Mouse (Mus musculus): Measurements from ENCODE around the gene Lhpp. TPM values are rescaled to one million over a fixed set of nuclear protein-coding genes. Genes with fewer than 3 reads are reported as not detected.
A peak's percentile ranks its signal among the peaks of the same experiment; 100 is the strongest.

Lhpp gene
- polyA plus RNA-seq, 1 experiment from 2014 or later, result 35.9 TPM

DNA sequence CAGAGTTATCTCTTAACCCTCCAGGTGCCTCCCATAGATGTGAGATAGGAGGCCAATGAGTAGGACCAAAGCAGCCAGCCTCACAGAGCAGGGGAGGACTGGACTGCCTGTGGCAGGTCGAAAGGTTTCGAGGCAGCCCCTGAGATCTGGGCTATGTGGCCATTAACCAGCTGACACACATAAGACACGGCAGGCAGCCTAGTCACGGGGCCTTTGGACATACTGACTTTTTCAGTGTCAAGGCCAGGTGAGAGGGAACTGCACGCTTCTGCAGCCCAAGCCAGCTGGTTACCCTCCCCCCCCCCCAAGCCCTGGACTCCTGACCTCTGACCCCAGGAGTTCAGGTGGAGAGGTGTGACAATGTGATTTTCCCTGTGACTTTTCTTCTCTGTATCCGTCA, 54.4 kb downstream of the Lhpp start:
- Histone ChIP-seq H3K27ac (replicated peaks; ENCODE audit: low read depth, low read length) (no peak overlapping the region), H3K9me3 (ENCODE audit: control insufficient read depth, low read length) (no peaks in the 10 kb centered on the region), H3K4me1 (ENCODE audit: control insufficient read depth, insufficient read depth, low read length) (0 out of 2 replicates have a peak, but pooled peaks cover 3% of the 10 kb centered on the region), H3K4me3 (replicated peaks; ENCODE audit: low read depth, low read length) (no peak overlapping the region), H3K27me3 (ENCODE audit: control insufficient read depth, insufficient read depth, low read length) (no peaks in the 10 kb centered on the region), H3K36me3 (ENCODE audit: control insufficient read depth, insufficient read depth, low read length) (no peaks in the 10 kb centered on the region), H3K4me2 (ENCODE audit: low read length) (no peak overlapping the region), H3K9ac (replicated peaks; ENCODE audit: low read length) (no peak overlapping the region)
- ATAC-seq (ENCODE audit: low FRiP score, low TSS enrichment) (no peak), DNase-seq (no peak)
- WGBS, result 75% methylated on average over 6 of the region's 6 CpGs

DNA sequence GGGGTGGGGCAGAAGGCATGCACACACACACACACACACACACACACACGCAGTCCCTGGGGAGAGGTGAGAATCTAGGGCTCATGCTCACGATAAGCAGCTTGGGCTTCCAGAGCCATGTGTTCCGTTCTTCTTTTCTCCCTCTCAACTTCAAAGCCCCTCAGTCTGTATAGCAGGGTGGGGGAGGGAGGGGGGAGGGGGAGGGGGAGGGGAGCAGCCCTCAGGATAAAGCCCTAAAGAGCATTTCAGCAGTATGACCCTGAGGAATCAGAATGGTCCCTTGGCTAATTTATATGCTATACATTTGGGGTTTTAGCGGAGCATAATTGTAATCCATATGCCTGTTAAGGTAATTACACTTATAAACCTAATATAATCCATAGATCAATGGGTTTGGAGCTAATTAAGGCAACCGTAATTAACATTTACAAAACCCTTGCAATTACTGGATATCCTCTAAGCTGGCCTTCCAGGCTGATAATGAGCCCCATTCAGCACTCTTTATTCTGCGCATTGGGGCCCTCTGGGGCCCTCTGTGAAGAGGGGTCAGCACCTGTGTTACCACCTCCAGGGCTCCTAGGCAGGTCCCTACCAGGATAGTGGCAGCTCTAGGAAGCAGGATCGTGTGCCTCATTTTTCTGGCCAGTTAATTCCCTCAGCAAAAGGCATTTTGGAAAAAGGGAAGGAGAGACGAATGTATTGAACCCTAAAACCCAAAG, 55.4 kb downstream of the Lhpp start:
- H3K9me3 ChIP-seq (ENCODE audit: control insufficient read depth, low read length), result no peaks in the 10 kb centered on the region
- no peak overlapping the region for H3K27ac ChIP-seq (replicated peaks; ENCODE audit: low read depth, low read length)
- H3K9ac ChIP-seq (replicated peaks; ENCODE audit: low read length), result no peak overlapping the region
- no peak overlapping the region for H3K4me2 ChIP-seq (ENCODE audit: low read length)
- no peaks in the 10 kb centered on the region for H3K36me3 ChIP-seq (ENCODE audit: control insufficient read depth, insufficient read depth, low read length)
- 0 out of 2 replicates have a peak, but pooled peaks cover 3% of the 10 kb centered on the region for H3K4me1 ChIP-seq (ENCODE audit: control insufficient read depth, insufficient read depth, low read length)
- ATAC-seq (ENCODE audit: low FRiP score, low TSS enrichment) (no peak), DNase-seq (peak; percentile 46)
- 33% methylated on average over 8 of the region's 8 CpGs for WGBS
- no peak overlapping the region for H3K4me3 ChIP-seq (replicated peaks; ENCODE audit: low read depth, low read length)
- H3K27me3 ChIP-seq (ENCODE audit: control insufficient read depth, insufficient read depth, low read length), result no peaks in the 10 kb centered on the region

DNA sequence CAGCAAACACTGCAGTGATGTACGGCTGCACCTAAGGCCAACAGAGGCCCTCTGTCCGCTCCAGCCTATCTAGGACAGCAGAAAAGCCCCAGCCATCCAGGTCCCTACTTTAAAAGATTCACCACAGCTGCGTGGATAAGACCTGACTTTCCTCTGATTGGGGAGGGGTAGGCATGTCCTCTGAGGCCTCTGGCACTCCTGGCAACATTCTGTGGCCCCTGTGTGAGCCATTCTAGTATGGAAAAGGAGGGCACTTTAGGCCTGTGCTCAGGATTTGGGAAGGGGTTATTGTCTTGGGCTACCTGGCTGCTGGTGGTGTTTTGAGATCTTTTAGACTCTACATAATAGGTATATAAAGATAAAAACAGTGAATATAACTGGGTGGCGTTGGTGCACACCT, 56.1 kb downstream of the Lhpp start:
- Histone ChIP-seq H3K36me3 (ENCODE audit: control insufficient read depth, insufficient read depth, low read length) (no peaks in the 10 kb centered on the region), H3K4me2 (ENCODE audit: low read length) (no peak overlapping the region), H3K9me3 (ENCODE audit: control insufficient read depth, low read length) (no peaks in the 10 kb centered on the region), H3K27me3 (ENCODE audit: control insufficient read depth, insufficient read depth, low read length) (no peaks in the 10 kb centered on the region), H3K4me1 (ENCODE audit: control insufficient read depth, insufficient read depth, low read length) (0 out of 2 replicates have a peak, but pooled peaks cover 3% of the 10 kb centered on the region), H3K4me3 (replicated peaks; ENCODE audit: low read depth, low read length) (no peak overlapping the region), H3K9ac (replicated peaks; ENCODE audit: low read length) (no peak overlapping the region), H3K27ac (replicated peaks; ENCODE audit: low read depth, low read length) (no peak overlapping the region)
- no peak for DNase-seq
- 79% methylated on average over 4 of the region's 4 CpGs for WGBS
- ATAC-seq (ENCODE audit: low FRiP score, low TSS enrichment), result no peak

DNA sequence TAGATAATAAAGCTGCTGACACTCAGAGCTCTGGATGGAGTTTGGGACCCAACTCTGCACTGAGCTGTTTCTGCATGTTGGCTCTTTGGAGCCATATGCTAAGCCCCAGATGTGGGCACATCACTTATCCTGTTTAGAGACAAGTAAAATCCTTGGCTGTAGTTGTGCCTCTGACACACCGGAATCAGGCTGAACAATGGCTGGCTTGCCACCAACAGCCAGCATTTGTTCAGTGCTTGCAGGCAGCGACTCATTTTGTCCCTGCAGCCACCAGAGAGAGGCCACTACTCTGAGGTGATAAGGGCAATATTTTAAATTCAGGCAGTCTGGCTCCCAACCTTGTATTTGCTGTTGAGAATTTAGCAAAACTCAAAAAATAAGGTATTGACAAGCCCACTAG, 58.2 kb downstream of the Lhpp start:
- H3K27ac ChIP-seq (replicated peaks; ENCODE audit: low read depth, low read length), result no peak overlapping the region
- WGBS, result 71% methylated on average over 2 of the region's 2 CpGs

DNA sequence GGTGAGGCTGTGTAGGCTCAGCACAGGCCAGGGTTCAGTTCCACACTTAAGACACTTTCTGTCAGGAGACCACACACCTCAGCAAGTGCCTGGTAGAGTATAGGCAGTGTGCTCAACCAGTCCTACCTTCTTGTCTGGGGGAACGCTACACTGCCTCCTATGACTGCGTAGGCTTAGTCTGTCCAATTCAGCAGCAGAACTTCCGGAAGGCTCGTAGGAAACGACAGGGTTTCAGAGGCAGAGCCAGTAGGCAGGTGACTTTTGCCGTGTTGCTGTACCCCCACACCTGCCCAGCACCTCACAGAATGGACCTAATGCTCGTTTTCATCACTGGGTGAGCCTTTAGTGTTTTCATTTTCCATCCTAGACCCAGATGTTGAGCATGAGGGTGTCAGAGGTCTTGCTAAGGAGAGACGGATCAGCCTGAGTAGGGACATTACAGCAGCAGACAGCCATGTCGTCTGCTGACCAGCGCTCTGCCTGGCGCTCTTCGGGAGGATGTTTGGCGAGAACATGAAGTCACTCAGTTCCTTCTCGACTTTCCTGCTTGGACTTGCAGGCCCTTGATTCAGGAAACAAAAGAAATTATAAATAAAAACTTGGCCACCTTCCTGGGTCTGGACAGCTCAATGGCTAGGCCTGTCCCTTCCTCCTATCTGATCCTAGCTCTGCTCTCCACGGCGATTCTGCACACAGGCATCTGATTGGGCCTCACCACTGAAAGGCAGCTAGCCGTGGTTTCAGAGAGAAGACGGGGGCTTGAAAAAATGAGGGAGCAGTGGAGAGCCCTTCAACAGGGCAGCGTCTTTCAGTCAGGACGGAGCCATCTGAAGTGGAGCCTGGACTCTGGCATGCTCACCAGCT, 59.8 kb downstream of the Lhpp start:
- H3K9ac ChIP-seq (replicated peaks; ENCODE audit: low read length), result no peak overlapping the region
- H3K9me3 ChIP-seq (ENCODE audit: control insufficient read depth, low read length), result no peaks in the 10 kb centered on the region
- H3K27me3 ChIP-seq (ENCODE audit: control insufficient read depth, insufficient read depth, low read length), result no peaks in the 10 kb centered on the region
- H3K4me3 ChIP-seq (replicated peaks; ENCODE audit: low read depth, low read length), result no peak overlapping the region
- 87% methylated on average over 20 of the region's 20 CpGs for WGBS
- no peaks in the 10 kb centered on the region for H3K36me3 ChIP-seq (ENCODE audit: control insufficient read depth, insufficient read depth, low read length)
- ATAC-seq (ENCODE audit: low FRiP score, low TSS enrichment) (no peak), DNase-seq (no peak)
- 0 out of 2 replicates have a peak, but pooled peaks cover 3% of the 10 kb centered on the region for H3K4me1 ChIP-seq (ENCODE audit: control insufficient read depth, insufficient read depth, low read length)
- no peak overlapping the region for H3K4me2 ChIP-seq (ENCODE audit: low read length)
- H3K27ac ChIP-seq (replicated peaks; ENCODE audit: low read depth, low read length), result no peak overlapping the region

More for the DNA sequence above, 58.2 kb downstream of the Lhpp start:
- Histone ChIP-seq H3K27me3 (ENCODE audit: control insufficient read depth, insufficient read depth, low read length) (no peaks in the 10 kb centered on the region), H3K9me3 (ENCODE audit: control insufficient read depth, low read length) (no peaks in the 10 kb centered on the region), H3K4me1 (ENCODE audit: control insufficient read depth, insufficient read depth, low read length) (0 out of 2 replicates have a peak, but pooled peaks cover 3% of the 10 kb centered on the region), H3K36me3 (ENCODE audit: control insufficient read depth, insufficient read depth, low read length) (no peaks in the 10 kb centered on the region), H3K9ac (replicated peaks; ENCODE audit: low read length) (no peak overlapping the region), H3K4me2 (ENCODE audit: low read length) (no peak overlapping the region), H3K4me3 (replicated peaks; ENCODE audit: low read depth, low read length) (no peak overlapping the region)
- peak; percentile 14 for DNase-seq
- ATAC-seq (ENCODE audit: low FRiP score, low TSS enrichment), result no peak

DNA sequence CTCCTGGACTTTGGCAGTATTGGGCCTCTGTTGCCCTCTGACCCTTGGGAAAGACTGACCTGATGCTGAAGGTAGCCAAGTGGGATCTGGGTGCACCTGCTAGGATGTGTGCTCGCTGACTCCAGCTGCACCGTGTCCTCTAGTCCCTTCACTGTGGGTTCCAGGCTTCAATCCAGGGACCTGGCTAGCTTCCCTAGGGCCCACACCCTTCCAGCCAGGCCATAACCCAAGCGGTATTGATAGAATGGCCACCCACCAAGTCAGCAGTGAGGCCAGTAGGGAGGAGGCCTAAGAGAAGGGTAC, 60.4 kb downstream of the Lhpp start:
- H3K4me2 ChIP-seq (ENCODE audit: low read length), result no peak overlapping the region
- no peaks in the 10 kb centered on the region for H3K9me3 ChIP-seq (ENCODE audit: control insufficient read depth, low read length)
- no peak for DNase-seq
- no peaks in the 10 kb centered on the region for H3K27me3 ChIP-seq (ENCODE audit: control insufficient read depth, insufficient read depth, low read length)
- H3K4me3 ChIP-seq (replicated peaks; ENCODE audit: low read depth, low read length), result no peak overlapping the region
- no peak overlapping the region for H3K9ac ChIP-seq (replicated peaks; ENCODE audit: low read length)
- 92% methylated on average over 3 of the region's 3 CpGs for WGBS
- H3K27ac ChIP-seq (replicated peaks; ENCODE audit: low read depth, low read length), result no peak overlapping the region
- ATAC-seq (ENCODE audit: low FRiP score, low TSS enrichment), result no peak
- no peaks in the 10 kb centered on the region for H3K4me1 ChIP-seq (ENCODE audit: control insufficient read depth, insufficient read depth, low read length)
- H3K36me3 ChIP-seq (ENCODE audit: control insufficient read depth, insufficient read depth, low read length), result no peaks in the 10 kb centered on the region

DNA sequence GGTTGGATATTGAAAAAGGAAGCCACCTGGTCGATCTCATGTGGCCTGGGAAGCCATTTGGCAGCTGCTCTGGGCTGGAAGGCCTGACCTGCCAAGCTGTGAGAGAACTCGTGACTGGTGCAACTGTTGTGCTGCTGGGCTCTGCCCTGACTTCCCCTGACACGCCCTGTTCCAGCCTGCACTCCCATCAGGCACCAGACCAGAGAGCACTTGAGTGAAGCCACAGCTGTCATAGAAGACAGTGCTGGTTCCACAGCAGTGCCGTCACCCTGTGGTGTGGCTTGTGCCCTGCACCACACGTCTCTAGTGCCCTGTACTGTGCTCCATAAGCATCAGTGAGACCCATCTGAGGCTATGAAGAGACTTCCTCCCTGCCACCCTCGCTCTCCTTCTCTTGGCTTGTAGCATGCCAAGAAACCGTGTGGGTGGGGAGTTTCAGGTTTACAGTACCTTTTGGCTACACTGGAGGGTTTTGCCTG, 62.1 kb downstream of the Lhpp start:
- H3K9ac ChIP-seq (replicated peaks; ENCODE audit: low read length), result no peak overlapping the region
- 84% methylated on average over 7 of the region's 7 CpGs for WGBS
- H3K36me3 ChIP-seq (ENCODE audit: control insufficient read depth, insufficient read depth, low read length), result no peaks in the 10 kb centered on the region
- DNase-seq (no peak), ATAC-seq (ENCODE audit: low FRiP score, low TSS enrichment) (no peak)
- H3K4me1 ChIP-seq (ENCODE audit: control insufficient read depth, insufficient read depth, low read length), result no peaks in the 10 kb centered on the region
- no peak overlapping the region for H3K4me3 ChIP-seq (replicated peaks; ENCODE audit: low read depth, low read length)
- H3K9me3 ChIP-seq (ENCODE audit: control insufficient read depth, low read length), result no peaks in the 10 kb centered on the region
- H3K27me3 ChIP-seq (ENCODE audit: control insufficient read depth, insufficient read depth, low read length), result no peaks in the 10 kb centered on the region
- H3K27ac ChIP-seq (replicated peaks; ENCODE audit: low read depth, low read length), result no peak overlapping the region
- H3K4me2 ChIP-seq (ENCODE audit: low read length), result no peak overlapping the region

DNA sequence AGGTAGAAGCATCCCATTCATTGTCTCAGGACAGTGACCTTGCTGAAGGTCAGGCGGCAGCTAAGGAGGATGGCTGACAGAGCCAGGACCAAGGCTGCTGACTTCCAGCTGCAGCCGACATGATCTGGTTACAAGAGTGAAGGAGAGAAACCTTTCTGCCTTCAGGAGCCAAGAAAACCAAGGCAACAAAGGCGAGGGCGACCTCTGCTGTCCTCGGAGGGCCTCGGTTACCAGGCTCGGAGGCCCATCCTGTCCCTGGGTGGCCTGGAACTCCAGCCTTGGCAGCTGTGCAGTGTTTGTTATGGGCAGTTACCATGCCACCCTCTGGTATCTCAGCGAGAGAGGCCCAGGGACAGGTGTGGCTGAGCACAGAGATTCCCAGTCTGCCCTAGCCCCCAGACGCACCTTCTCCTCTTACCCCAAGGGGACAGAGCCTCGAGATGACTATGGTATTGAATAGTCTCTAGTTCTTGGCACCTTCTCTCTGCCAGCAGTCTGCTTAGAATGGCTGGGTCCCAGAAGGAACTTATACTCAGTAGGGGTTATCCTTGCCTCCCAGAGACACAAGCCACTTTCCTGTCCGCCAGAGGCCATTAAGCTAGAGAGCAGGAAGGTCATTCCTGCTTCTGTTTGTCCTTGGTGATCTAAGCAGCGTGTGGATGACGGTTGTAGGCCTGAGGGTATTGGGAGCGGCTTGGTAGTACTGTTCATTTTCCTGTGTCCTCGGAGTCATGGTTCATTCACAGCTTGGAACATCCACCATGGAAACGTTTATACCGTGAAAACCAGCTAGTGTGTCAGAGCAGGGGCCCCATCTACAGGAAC, 63.7 kb downstream of the Lhpp start:
- DNase-seq, result no peak
- Histone ChIP-seq H3K4me1 (ENCODE audit: control insufficient read depth, insufficient read depth, low read length) (no peaks in the 10 kb centered on the region), H3K27me3 (ENCODE audit: control insufficient read depth, insufficient read depth, low read length) (no peaks in the 10 kb centered on the region), H3K27ac (replicated peaks; ENCODE audit: low read depth, low read length) (no peak overlapping the region), H3K4me2 (ENCODE audit: low read length) (no peak overlapping the region), H3K36me3 (ENCODE audit: control insufficient read depth, insufficient read depth, low read length) (no peaks in the 10 kb centered on the region), H3K9ac (replicated peaks; ENCODE audit: low read length) (no peak overlapping the region), H3K9me3 (ENCODE audit: control insufficient read depth, low read length) (no peaks in the 10 kb centered on the region), H3K4me3 (replicated peaks; ENCODE audit: low read depth, low read length) (no peak overlapping the region)
- WGBS, result 59% methylated on average over 17 of the region's 17 CpGs
- ATAC-seq (ENCODE audit: low FRiP score, low TSS enrichment), result no peak
